Mouse (Mus musculus) R1 (cell line): ENCODE measurements around the gene Tnfrsf11a.

ENCODE experiments used
- DNase-seq: peaks from one replicate; pipeline ENCODE4 v3.0.0-alpha.2; 2018; ENCODE audit warnings: low read depth, low spot score

The Tnfrsf11a gene

GRCm38 (mm10) chr1:105827786-105828345, 47.3 kb downstream of the Tnfrsf11a start:
- no peak for DNase-seq

- DNase-seq = no peak
Observed at GRCm38 (mm10) chr1:105829171-105829570, 48.7 kb downstream of the Tnfrsf11a start.

- DNase-seq = no peak
Observed at GRCm38 (mm10) chr1:105832784-105833183, 52.3 kb downstream of the Tnfrsf11a start.

GRCm38 (mm10) chr1:105842950-105843349, 62.4 kb downstream of the Tnfrsf11a start:
- no peak for DNase-seq

- DNase-seq = no peak
Observed at GRCm38 (mm10) chr1:105843386-105843785, 62.9 kb downstream of the Tnfrsf11a start.

GRCm38 (mm10) chr1:105843856-105844255, 63.3 kb downstream of the Tnfrsf11a start:
- no peak for DNase-seq

- DNase-seq = peak; percentile 40
Observed at GRCm38 (mm10) chr1:105844341-105845006, 64.0 kb downstream of the Tnfrsf11a start.

GRCm38 (mm10) chr1:105846431-105846830, 65.9 kb downstream of the Tnfrsf11a start:
- no peak for DNase-seq

- DNase-seq = no peak
Observed at GRCm38 (mm10) chr1:105848806-105849205, 68.3 kb downstream of the Tnfrsf11a start.

- DNase-seq = no peak
Observed at GRCm38 (mm10) chr1:105851341-105851740, 70.8 kb downstream of the Tnfrsf11a start.

GRCm38 (mm10) chr1:105859740-105860139, 79.2 kb downstream of the Tnfrsf11a start:
- no peak for DNase-seq

- DNase-seq = no peak
Observed at GRCm38 (mm10) chr1:105876589-105876988, 96.1 kb downstream of the Tnfrsf11a start.

- no peak for DNase-seq
Observed at GRCm38 (mm10) chr1:105877808-105878207, 97.3 kb downstream of the Tnfrsf11a start.

GRCm38 (mm10) chr1:105878416-105878815, 97.9 kb downstream of the Tnfrsf11a start:
- no peak for DNase-seq

GRCm38 (mm10) chr1:105880555-105881304, 100.2 kb downstream of the Tnfrsf11a start:
- peak; percentile 58 for DNase-seq

- DNase-seq = no peak
Observed at GRCm38 (mm10) chr1:105881466-105881865, 100.9 kb downstream of the Tnfrsf11a start.

GRCm38 (mm10) chr1:105883498-105883897, 103.0 kb downstream of the Tnfrsf11a start:
- no peak for DNase-seq

- DNase-seq = no peak
Observed at GRCm38 (mm10) chr1:105885101-105885500, 104.6 kb downstream of the Tnfrsf11a start.

- no peak for DNase-seq
Observed at GRCm38 (mm10) chr1:105885575-105885974, 105.1 kb downstream of the Tnfrsf11a start.

GRCm38 (mm10) chr1:105886358-105886757, 105.8 kb downstream of the Tnfrsf11a start:
- no peak for DNase-seq

- DNase-seq = peak; percentile 69
Observed at GRCm38 (mm10) chr1:105891032-105891725, 110.7 kb downstream of the Tnfrsf11a start.

GRCm38 (mm10) chr1:105895019-105895418, 114.5 kb downstream of the Tnfrsf11a start:
- DNase-seq = no peak
